Mouse (Mus musculus): ENCODE data around the gene Usp54. TPM values are rescaled to one million over a fixed set of nuclear protein-coding genes. Genes with fewer than 3 reads are reported as not detected.
"Not testable (repeated sequence)": the region's sequence is repeated elsewhere in the genome, so short reads cannot be mapped to it uniquely, and the experiment has no call there.

Gene Usp54
- polyA plus RNA-seq, 1 experiment from 2014 or later: 12.9 TPM

DNA sequence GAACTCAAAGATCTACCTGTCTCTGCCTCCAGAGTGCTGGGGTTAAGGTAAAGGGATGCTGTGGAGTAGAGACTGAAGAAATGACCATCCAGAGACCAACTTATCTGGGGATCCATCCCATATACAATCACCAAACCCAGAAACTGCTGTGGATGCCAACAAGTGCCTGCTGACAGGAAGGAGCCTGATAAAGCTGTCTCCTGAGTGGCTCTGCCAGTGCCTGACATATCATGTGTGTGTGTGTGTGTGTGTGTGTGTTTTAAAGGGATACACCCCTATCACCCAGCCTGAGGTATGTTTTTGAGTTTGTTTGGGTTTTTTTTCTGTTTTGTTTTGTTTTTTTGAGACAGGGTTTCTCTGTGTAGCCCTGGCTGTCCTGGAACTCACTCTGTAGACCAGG, 5.5 kb upstream of the Usp54 start:
- no peaks in the 10 kb centered on the region for H3K27me3 ChIP-seq (replicated peaks)
- no peak overlapping the region for H3K4me2 ChIP-seq (replicated peaks)
- no peaks in the 10 kb centered on the region for H3K36me3 ChIP-seq
- no peaks in the 10 kb centered on the region for H3K9me3 ChIP-seq
- no peak overlapping the region for H3K27ac ChIP-seq
- ATAC-seq (ENCODE audit: low FRiP score, low read depth): no peak
- no peak overlapping the region for H3K9ac ChIP-seq
- H3K4me3 ChIP-seq: no peak overlapping the region
- no peaks in the 10 kb centered on the region for H3K4me1 ChIP-seq

DNA sequence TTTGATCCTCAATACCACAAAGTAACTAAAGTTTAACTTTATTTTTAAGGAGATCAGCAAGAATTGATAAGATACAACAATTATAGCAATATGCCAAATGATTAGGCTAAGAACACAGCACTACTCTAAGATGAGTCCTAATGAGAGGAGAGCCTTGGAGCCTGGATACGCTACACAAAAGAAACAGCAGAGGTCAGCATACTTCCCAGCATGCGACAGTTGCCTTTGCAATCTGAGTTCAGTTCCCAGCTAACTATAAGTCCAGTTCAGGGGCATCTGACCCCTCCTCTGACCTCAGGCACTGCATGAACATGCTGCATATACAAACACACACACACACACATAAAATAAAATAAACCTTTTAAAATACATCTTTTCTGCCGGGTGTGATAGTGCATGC, 4.7 kb upstream of the Usp54 start:
- ATAC-seq (ENCODE audit: low FRiP score, low read depth): no peak
- H3K4me2 ChIP-seq (replicated peaks): no peak overlapping the region
- no peaks in the 10 kb centered on the region for H3K36me3 ChIP-seq
- H3K27ac ChIP-seq: no peak overlapping the region
- H3K27me3 ChIP-seq (replicated peaks): no peaks in the 10 kb centered on the region
- 37% methylated on average over 3 of the region's 3 CpGs for WGBS
- no peak overlapping the region for H3K4me3 ChIP-seq
- no peak overlapping the region for H3K9ac ChIP-seq
- H3K4me1 ChIP-seq: no peaks in the 10 kb centered on the region
- no peaks in the 10 kb centered on the region for H3K9me3 ChIP-seq

GRCm38 (mm10) chr14:20641438-20641875, 594 bp upstream of the Usp54 start:
- ATAC-seq (ENCODE audit: low FRiP score, low read depth): no peak
- no peaks in the 10 kb centered on the region for H3K9me3 ChIP-seq
- H3K9ac ChIP-seq: peak overlapping the region; percentile 84
- no peaks in the 10 kb centered on the region for H3K27me3 ChIP-seq (replicated peaks)
- peak overlapping the region; percentile 78 for H3K4me3 ChIP-seq
- H3K27ac ChIP-seq: 0 out of 2 replicates have a peak overlapping the region, but pooled peaks have one; percentile 68
- H3K4me2 ChIP-seq (replicated peaks): peak overlapping the region; percentile 81
- H3K4me1 ChIP-seq: peaks cover 3% of the 10 kb centered on the region; the same call in 1 of the 2 replicates
- 16% methylated on average over 10 of the region's 10 CpGs for WGBS
- H3K36me3 ChIP-seq: no peaks in the 10 kb centered on the region

- H3K27ac ChIP-seq: peak overlapping the region; percentile 37; the same call in 1 of the 2 replicates
- WGBS: 1% methylated on average over 16 of the region's 16 CpGs
- peak; percentile 63 for ATAC-seq (ENCODE audit: low FRiP score, low read depth)
- H3K4me2 ChIP-seq (replicated peaks): peak overlapping the region; percentile 81
- H3K36me3 ChIP-seq: no peaks in the 10 kb centered on the region
- H3K9me3 ChIP-seq: no peaks in the 10 kb centered on the region
- peak overlapping the region; percentile 84 for H3K9ac ChIP-seq
- no peaks in the 10 kb centered on the region for H3K27me3 ChIP-seq (replicated peaks)
- H3K4me3 ChIP-seq: peak overlapping the region; percentile 78
- H3K4me1 ChIP-seq: peaks cover 3% of the 10 kb centered on the region; the same call in 1 of the 2 replicates
Measured at GRCm38 (mm10) chr14:20639918-20640619, 794 bp downstream of the Usp54 start.

DNA sequence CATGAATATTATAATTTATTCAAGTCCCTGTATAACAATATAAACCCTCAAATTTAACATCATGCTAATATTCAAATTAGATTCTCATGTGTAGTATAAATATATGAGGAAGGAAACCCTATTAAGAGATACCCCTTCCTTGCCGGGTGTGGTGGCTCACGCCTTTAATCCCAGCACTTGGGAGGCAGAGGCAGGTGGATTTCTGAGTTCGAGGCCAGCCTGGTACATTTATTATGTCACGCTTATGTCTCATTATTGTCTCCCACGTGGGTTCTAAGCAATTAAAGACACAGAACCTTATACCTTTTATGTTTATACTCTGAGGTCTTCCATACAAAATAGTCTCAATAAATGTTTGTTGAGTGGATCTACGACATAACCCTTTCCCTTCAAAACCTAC, 2.2 kb downstream of the Usp54 start:
- no peak overlapping the region for H3K4me2 ChIP-seq (replicated peaks)
- H3K9me3 ChIP-seq: no peaks in the 10 kb centered on the region
- no peaks in the 10 kb centered on the region for H3K27me3 ChIP-seq (replicated peaks)
- peaks cover 3% of the 10 kb centered on the region; the same call in 1 of the 2 replicates for H3K4me1 ChIP-seq
- H3K9ac ChIP-seq: no peak overlapping the region
- no peak overlapping the region for H3K27ac ChIP-seq
- no peak overlapping the region for H3K4me3 ChIP-seq
- WGBS: 91% methylated on average over 6 of the region's 6 CpGs
- H3K36me3 ChIP-seq: no peaks in the 10 kb centered on the region
- ATAC-seq (ENCODE audit: low FRiP score, low read depth): no peak

DNA sequence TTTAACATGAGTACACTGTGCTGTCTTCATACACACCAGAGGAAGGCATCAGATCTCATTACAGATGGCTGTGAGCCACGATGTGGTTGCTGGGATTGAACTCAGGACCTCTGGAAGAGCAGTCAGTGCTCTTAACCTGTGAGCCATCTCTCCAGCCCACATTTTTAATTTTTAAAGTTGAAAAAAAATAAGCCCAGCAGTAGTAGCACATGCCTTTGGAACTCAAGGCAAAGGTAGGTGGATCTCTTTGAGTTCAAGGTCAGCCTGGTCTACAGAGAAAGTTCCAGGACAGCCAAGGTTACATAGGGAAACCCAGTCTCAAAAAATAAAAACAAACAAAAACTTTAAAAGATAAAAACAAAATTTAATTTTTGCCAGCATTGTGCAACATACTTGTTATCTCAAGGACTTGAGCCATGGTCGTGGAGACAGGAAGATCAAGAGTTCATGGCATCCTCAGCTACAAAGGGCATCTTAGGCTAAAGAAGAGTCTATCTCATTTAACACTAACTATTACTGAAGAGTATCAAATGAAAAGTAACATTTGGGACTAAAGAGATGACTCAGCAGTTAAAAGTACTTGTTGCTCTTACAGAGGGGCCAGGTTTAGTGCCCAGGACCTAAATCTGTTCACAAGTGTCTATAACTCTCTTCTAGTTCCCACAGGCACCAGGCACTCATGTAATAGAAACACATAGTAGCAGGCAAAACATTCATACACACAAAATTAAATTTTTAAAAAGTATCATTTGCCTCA, 2.9 kb downstream of the Usp54 start:
- Histone ChIP-seq H3K4me2 (replicated peaks) (no peak overlapping the region), H3K9me3 (no peaks in the 10 kb centered on the region), H3K9ac (no peak overlapping the region), H3K4me3 (no peak overlapping the region), H3K27ac (no peak overlapping the region), H3K27me3 (replicated peaks) (no peaks in the 10 kb centered on the region), H3K4me1 (peaks cover 3% of the 10 kb centered on the region; the same call in 1 of the 2 replicates), H3K36me3 (no peaks in the 10 kb centered on the region)
- WGBS: 87% methylated on average over 2 of the region's 2 CpGs
- ATAC-seq (ENCODE audit: low FRiP score, low read depth): no peak

GRCm38 (mm10) chr14:20636968-20637367, 3.9 kb downstream of the Usp54 start:
- ATAC-seq (ENCODE audit: low FRiP score, low read depth); H3K4me2 ChIP-seq (replicated peaks); H3K27ac ChIP-seq; H3K4me1 ChIP-seq; H3K9ac ChIP-seq; H3K9me3 ChIP-seq; H3K4me3 ChIP-seq; H3K27me3 ChIP-seq (replicated peaks); H3K36me3 ChIP-seq: not testable (repeated sequence)
- WGBS: 97% methylated on average over 3 of the region's 3 CpGs

GRCm38 (mm10) chr14:20635546-20635945, 5.3 kb downstream of the Usp54 start:
- Histone ChIP-seq H3K27ac (no peak overlapping the region), H3K9ac (no peak overlapping the region), H3K9me3 (no peaks in the 10 kb centered on the region), H3K4me2 (replicated peaks) (no peak overlapping the region), H3K4me3 (no peak overlapping the region), H3K36me3 (no peaks in the 10 kb centered on the region), H3K27me3 (replicated peaks) (no peaks in the 10 kb centered on the region), H3K4me1 (peaks cover 3% of the 10 kb centered on the region; the same call in 1 of the 2 replicates)
- WGBS: 90% methylated on average over 2 of the region's 2 CpGs
- ATAC-seq (ENCODE audit: low FRiP score, low read depth): no peak

GRCm38 (mm10) chr14:20631253-20631652, 9.6 kb downstream of the Usp54 start:
- Histone ChIP-seq H3K36me3 (no peaks in the 10 kb centered on the region), H3K9ac (no peak overlapping the region), H3K27me3 (replicated peaks) (no peaks in the 10 kb centered on the region), H3K27ac (no peak overlapping the region), H3K4me1 (no peaks in the 10 kb centered on the region), H3K4me2 (replicated peaks) (no peak overlapping the region), H3K4me3 (no peak overlapping the region), H3K9me3 (no peaks in the 10 kb centered on the region)
- WGBS: 65% methylated on average over 4 of the region's 4 CpGs
- no peak for ATAC-seq (ENCODE audit: low FRiP score, low read depth)

GRCm38 (mm10) chr14:20626971-20627370, 13.9 kb downstream of the Usp54 start:
- H3K27ac ChIP-seq: no peak overlapping the region
- H3K4me1 ChIP-seq: no peaks in the 10 kb centered on the region
- no peaks in the 10 kb centered on the region for H3K9me3 ChIP-seq
- H3K36me3 ChIP-seq: no peaks in the 10 kb centered on the region
- no peaks in the 10 kb centered on the region for H3K27me3 ChIP-seq (replicated peaks)
- H3K4me3 ChIP-seq: no peak overlapping the region
- ATAC-seq (ENCODE audit: low FRiP score, low read depth): no peak
- H3K4me2 ChIP-seq (replicated peaks): no peak overlapping the region
- 81% methylated on average over 3 of the region's 3 CpGs for WGBS
- no peak overlapping the region for H3K9ac ChIP-seq

GRCm38 (mm10) chr14:20626447-20626846, 14.4 kb downstream of the Usp54 start:
- 89% methylated on average over 2 of the region's 2 CpGs for WGBS

GRCm38 (mm10) chr14:20622907-20623306, 18.0 kb downstream of the Usp54 start:
- H3K27me3 ChIP-seq (replicated peaks): no peaks in the 10 kb centered on the region
- H3K4me2 ChIP-seq (replicated peaks): no peak overlapping the region
- no peak for ATAC-seq (ENCODE audit: low FRiP score, low read depth)
- H3K36me3 ChIP-seq: no peaks in the 10 kb centered on the region
- WGBS: 96% methylated on average over 3 of the region's 3 CpGs
- no peak overlapping the region for H3K9ac ChIP-seq
- no peak overlapping the region for H3K27ac ChIP-seq
- H3K4me3 ChIP-seq: no peak overlapping the region
- H3K9me3 ChIP-seq: no peaks in the 10 kb centered on the region
- no peaks in the 10 kb centered on the region for H3K4me1 ChIP-seq

More at GRCm38 (mm10) chr14:20626447-20626846, 14.4 kb downstream of the Usp54 start:
- H3K9me3 ChIP-seq: no peaks in the 10 kb centered on the region
- no peaks in the 10 kb centered on the region for H3K27me3 ChIP-seq (replicated peaks)
- no peak overlapping the region for H3K4me2 ChIP-seq (replicated peaks)
- H3K4me1 ChIP-seq: no peaks in the 10 kb centered on the region
- H3K27ac ChIP-seq: no peak overlapping the region
- no peaks in the 10 kb centered on the region for H3K36me3 ChIP-seq
- H3K4me3 ChIP-seq: no peak overlapping the region
- ATAC-seq (ENCODE audit: low FRiP score, low read depth): no peak
- H3K9ac ChIP-seq: no peak overlapping the region

All from neural tube, embryonic 12.5 days (tissue).